Mouse (Mus musculus): ENCODE measurements around the gene Adamtsl2.

- TF ChIP-seq SMC3 (IDR thresholded peaks at IDR 0.05; ENCODE audit: low read depth, low read length) (no peak), USF2 (conservative IDR thresholded peaks at IDR 0.05; ENCODE audit: low read depth, low read length) (no peak), ZMIZ1 (IDR thresholded peaks at IDR 0.05; ENCODE audit: low read depth, low read length) (no peak), ZC3H11A (IDR thresholded peaks at IDR 0.05; ENCODE audit: low read depth, low read length) (no peak), TBP (conservative IDR thresholded peaks at IDR 0.05; ENCODE audit: low read depth, low read length) (no peak)
Measured at GRCm38 (mm10) chr2:27149457-27149856, 70.3 kb downstream of the Adamtsl2 start.

Data from CH12.LX (cell line).